Mouse (Mus musculus): ENCODE results near the gene Gphb5. TPM values are rescaled to one million over a fixed set of nuclear protein-coding genes. Genes with fewer than 3 reads are reported as not detected.

Gphb5 gene
- not detected for total RNA-seq (2023)

GRCm38 (mm10) chr12:75416681-75417080, at the start of gene Gphb5:
TSS of gene Gphb5 (minus strand) at chr12:75416781.

Other genes starting within 250 kb of the Gphb5 start
- gene Kcnh5, start 239.4 kb downstream of the Gphb5 start, total RNA-seq (2023): not detected
- under 1 TPM in 1 of 2 experiments, not detected in 1; 0.29 TPM for gene Rhoj, start 108.5 kb downstream of the Gphb5 start, total RNA-seq (2023)
- 10 to 100 TPM; 38.3 to 40.8 TPM for gene Ppp2r5e, start 179.5 kb upstream of the Gphb5 start, total RNA-seq (2023)